Mouse (Mus musculus) thymus, postnatal 36 days (tissue): ENCODE data around the gene Snx18.

ENCODE experiments used
- DNase-seq, 2 experiments: peaks; one replicate each; pipeline ENCODE4 v3.0.0; 2022; ENCODE audit warnings: mixed read lengths in 2 of 2

Gene Snx18

DNA sequence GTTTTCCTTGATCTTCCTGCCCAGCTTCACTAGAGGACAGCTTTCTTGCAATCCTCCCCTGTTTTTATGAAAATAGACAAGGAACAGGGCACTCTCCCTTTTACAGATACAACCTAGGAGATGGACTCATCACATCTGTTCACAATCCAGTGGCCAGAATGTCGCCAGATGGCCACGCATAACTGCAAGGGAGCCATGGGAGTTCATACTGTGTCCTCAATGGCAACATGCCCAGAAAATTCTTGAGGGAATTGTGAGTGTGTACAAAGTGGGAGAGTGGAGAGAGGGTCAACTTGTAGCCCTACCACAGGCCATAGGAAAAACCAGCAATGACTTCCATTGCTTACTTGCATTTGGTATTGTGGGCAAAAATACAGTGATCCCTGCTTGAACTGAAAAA lies 63.1 kb downstream of the Snx18 start:
- no peak for DNase-seq

DNA sequence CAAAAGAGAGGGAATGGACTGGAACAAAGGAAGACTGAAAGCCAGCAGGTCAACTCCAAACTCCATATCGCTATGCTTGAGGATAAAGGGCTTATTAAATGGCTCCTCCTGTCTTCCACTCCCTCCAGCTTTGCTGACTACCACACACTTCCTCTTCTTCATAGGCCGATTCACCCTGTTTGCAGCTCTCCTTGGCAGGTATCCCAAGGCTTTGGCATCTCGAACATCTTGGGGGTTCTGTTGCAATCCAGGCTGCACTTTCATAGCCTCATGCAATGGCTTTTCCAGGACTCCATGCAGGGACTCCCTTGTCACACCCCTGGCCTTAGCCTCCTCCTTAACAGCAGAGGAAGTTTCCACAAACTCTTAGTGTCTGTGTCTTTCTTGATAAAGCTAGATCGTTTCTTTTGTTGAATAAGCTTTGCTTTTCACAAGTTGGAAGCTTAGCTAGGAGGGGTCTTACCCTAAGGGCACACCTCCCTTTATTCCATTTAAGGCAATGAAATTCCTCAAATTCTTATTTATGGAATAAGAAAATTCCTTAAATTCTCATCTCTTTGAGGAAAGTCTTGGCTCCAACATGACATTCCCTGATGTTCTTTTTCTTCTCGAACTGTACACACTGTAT lies 64.6 kb downstream of the Snx18 start:
- DNase-seq, result no peak

DNA sequence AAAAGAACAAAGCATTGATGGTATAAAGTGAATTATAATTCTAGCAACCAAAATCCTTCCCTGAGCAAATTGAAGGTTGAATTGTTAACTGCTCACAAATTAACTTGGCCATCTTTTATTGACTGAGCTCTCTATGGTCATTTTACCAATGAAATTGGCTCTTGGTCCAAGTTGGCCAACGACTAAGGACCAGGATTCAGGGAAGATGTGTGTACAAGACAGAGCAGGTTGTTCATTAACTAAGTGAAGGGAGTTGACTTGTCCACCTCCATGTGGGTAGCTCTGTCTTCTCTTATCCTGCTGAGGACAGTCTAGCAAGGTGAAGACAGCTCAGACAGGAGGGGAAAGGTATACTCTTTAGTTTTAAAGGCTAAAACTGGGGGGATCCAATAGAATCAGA lies 66.0 kb downstream of the Snx18 start:
- no peak for DNase-seq

DNA sequence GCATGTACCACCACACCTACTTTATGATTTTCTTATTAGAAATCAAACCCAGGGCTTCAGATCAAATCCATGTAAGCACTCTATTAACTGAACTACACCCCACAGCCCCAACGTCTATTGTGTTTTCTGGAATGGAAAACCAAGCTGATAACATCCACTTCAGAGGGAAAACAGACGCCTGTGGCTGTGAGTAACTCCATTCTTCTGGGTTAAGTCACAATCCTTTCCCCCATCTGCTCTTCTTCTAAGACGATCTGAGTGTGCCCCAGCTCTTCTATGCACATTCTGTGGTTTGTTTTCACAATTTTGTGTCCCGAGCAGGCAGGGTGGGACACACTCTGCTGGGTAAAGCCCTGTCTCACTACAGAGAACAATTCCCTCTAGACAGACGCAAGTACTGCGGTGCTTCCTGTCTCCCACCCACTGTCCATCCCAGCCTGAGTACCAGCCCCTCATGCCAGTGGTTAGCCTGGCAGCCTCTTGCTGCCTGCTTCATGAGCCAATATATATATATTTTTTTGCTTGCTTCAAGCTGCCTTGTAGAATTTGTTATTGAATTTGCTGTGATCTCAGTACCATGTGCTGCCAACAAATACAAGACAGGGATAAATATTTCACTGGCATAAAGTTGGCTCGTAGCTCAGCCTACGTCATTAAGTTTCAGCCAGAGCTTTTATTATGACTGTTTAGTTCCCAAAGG lies 67.3 kb downstream of the Snx18 start:
- DNase-seq, result no peak

DNA sequence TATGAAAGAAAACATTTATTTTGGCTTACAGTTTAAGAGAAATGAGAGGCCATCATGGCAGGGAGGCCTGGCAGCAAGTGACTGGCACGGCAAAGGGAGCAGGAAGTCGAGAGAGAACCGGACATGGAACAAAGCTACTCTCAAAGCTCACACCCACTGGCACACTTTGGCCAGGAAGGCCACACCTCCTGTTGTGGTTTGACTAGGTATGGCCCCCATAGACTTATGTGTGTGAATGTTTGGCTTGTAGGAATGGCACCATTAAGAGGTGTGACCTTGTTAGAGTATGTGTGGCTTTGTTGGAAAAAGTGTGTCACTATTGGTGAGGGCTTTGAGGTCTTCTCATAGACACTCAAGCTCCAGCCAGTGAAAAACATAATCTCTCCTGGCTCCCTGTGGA lies 69.3 kb downstream of the Snx18 start:
- DNase-seq, result no peak

DNA sequence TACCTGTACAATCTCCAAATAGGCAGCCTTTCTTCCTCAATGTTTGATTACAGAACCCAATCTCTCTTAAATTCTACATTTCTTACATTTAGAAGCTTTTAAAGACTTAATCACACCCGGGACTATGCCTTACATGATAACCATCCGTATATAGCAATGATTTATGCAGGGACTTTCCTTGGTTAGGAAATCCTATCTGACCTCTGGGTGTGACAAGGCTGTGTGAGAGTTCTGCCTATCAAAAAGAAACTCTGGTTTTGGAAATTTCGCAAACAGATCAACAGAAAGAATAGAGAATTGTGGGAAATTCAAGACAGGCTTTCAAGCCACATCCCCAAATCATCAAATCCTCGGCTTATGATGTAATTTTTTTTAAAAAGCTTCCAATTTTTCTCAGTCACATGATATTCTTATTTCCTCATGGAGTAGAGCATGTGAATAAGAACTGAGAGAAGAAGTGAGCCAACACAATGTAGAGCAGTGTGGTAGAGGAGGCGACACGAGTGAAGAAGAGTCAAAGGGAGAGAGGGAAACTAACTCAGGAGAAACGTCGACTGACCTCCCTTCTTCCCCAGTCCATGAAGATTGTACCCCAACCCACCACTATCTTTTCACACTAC lies 70.4 kb downstream of the Snx18 start:
- no peak for DNase-seq

DNA sequence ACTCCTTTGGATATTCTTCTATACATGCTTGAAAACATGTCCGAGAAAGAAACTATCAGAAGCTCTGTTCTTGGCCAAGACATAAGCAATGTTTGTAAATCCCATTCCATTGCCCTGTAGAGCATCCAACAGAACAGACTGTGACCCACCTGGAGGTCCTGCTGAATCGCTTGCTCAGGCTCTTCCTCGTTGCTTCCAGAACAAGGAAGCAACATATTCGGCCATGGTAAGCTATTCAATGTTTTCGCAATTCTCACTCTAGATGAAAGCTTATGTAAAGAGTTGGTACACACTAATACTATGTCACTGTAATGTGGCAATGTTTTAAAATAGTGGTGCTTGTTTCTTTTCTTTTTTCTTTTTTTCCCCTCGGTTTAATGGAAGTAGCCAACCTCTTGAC lies 76.0 kb downstream of the Snx18 start:
- no peak for DNase-seq
